Mouse (Mus musculus): Measurements from ENCODE around the gene Ms4a18.

- TF ChIP-seq CTCF (IDR thresholded peaks at IDR 0.05; ENCODE audit: borderline replicate concordance, control insufficient read depth, extremely low read depth, insufficient read depth, low read length, poor library complexity) = no peak
- no peak for TF ChIP-seq POLR2A (IDR thresholded peaks at IDR 0.05; ENCODE audit: control insufficient read depth, extremely low read depth, insufficient read depth, low read length, poor library complexity)
Observed at GRCm38 (mm10) chr19:10993150-10993549, 24.7 kb downstream of the Ms4a18 start, which contains the start of gene Ms4a15.
